Mouse (Mus musculus): ENCODE measurements around the gene 1700015G11Rik. TPM values are rescaled to one million over a fixed set of nuclear protein-coding genes. Genes with fewer than 3 reads are reported as not detected.
A peak's percentile ranks its signal among the peaks of the same experiment; 100 is the strongest.

1700015G11Rik gene
- polyA plus RNA-seq, 1 experiment from 2014 or later: not detected

GRCm38 (mm10) chr7:52013457-52013856, 2.1 kb downstream of the 1700015G11Rik start:
- H3K27me3 ChIP-seq (replicated peaks; ENCODE audit: control insufficient read depth, insufficient read depth, low read length): no peaks in the 10 kb centered on the region

GRCm38 (mm10) chr7:52007138-52007537, 8.4 kb downstream of the 1700015G11Rik start:
- Histone ChIP-seq H3K27ac (ENCODE audit: low read depth, low read length) (no peak overlapping the region), H3K36me3 (ENCODE audit: control insufficient read depth, insufficient read depth, low read length) (peaks cover 6% of the 10 kb centered on the region; the same call in 1 of the 2 replicates), H3K4me2 (ENCODE audit: low read length) (no peak overlapping the region), H3K9me3 (replicated peaks; ENCODE audit: control insufficient read depth, low read length) (no peaks in the 10 kb centered on the region), H3K4me1 (ENCODE audit: control insufficient read depth, insufficient read depth, low read length) (peaks cover 4% of the 10 kb centered on the region; the same call in 1 of the 2 replicates), H3K9ac (ENCODE audit: low read length) (no peak overlapping the region), H3K4me3 (ENCODE audit: low read depth, low read length) (no peak overlapping the region), H3K27me3 (replicated peaks; ENCODE audit: control insufficient read depth, insufficient read depth, low read length) (no peaks in the 10 kb centered on the region)
- 92% methylated on average over 2 of the region's 2 CpGs for WGBS
- ATAC-seq (no peak), DNase-seq (ENCODE audit: low spot score) (no peak)

More at GRCm38 (mm10) chr7:52013457-52013856, 2.1 kb downstream of the 1700015G11Rik start:
- Histone ChIP-seq H3K27ac (ENCODE audit: low read depth, low read length) (no peak overlapping the region), H3K4me1 (ENCODE audit: control insufficient read depth, insufficient read depth, low read length) (no peaks in the 10 kb centered on the region), H3K4me2 (ENCODE audit: low read length) (no peak overlapping the region), H3K9ac (ENCODE audit: low read length) (no peak overlapping the region), H3K4me3 (ENCODE audit: low read depth, low read length) (no peak overlapping the region), H3K36me3 (ENCODE audit: control insufficient read depth, insufficient read depth, low read length) (no peaks in the 10 kb centered on the region), H3K9me3 (replicated peaks; ENCODE audit: control insufficient read depth, low read length) (no peaks in the 10 kb centered on the region)
- WGBS: 82% methylated on average over 7 of the region's 7 CpGs
- no peak for DNase-seq (ENCODE audit: low spot score)
- ATAC-seq: no peak

- ATAC-seq (peak; percentile 81), DNase-seq (ENCODE audit: low spot score) (no peak)
- H3K36me3 ChIP-seq (ENCODE audit: control insufficient read depth, insufficient read depth, low read length): peaks cover 6% of the 10 kb centered on the region; the same call in 1 of the 2 replicates
- H3K27me3 ChIP-seq (replicated peaks; ENCODE audit: control insufficient read depth, insufficient read depth, low read length): no peaks in the 10 kb centered on the region
- H3K27ac ChIP-seq (ENCODE audit: low read depth, low read length): no peak overlapping the region
- under 1% methylated on average over 9 of the region's 9 CpGs for WGBS
- H3K4me1 ChIP-seq (ENCODE audit: control insufficient read depth, insufficient read depth, low read length): peaks cover 4% of the 10 kb centered on the region; the same call in 1 of the 2 replicates
- peak overlapping the region; percentile 60 for H3K4me3 ChIP-seq (ENCODE audit: low read depth, low read length)
- H3K4me2 ChIP-seq (ENCODE audit: low read length): peak overlapping the region; percentile 52
- no peak overlapping the region for H3K9ac ChIP-seq (ENCODE audit: low read length)
- no peaks in the 10 kb centered on the region for H3K9me3 ChIP-seq (replicated peaks; ENCODE audit: control insufficient read depth, low read length)
Observed at GRCm38 (mm10) chr7:52006296-52006630, 9.3 kb downstream of the 1700015G11Rik start.

GRCm38 (mm10) chr7:52005511-52006295, 9.8 kb downstream of the 1700015G11Rik start, which contains the start of gene Svip:
Gene Svip (minus strand): TSS chr7:52006018.
- peak within 1 kb of the TSS; percentile 70 for H3K9ac ChIP-seq (ENCODE audit: low read length)
- no peaks in the 10 kb centered on the region for H3K9me3 ChIP-seq (replicated peaks; ENCODE audit: control insufficient read depth, low read length)
- H3K4me3 ChIP-seq (ENCODE audit: low read depth, low read length): peak within 1 kb of the TSS; percentile 60
- ATAC-seq (peak; percentile 96), DNase-seq (ENCODE audit: low spot score) (peak; percentile 98)
- H3K27ac ChIP-seq (ENCODE audit: low read depth, low read length): peak within 1 kb of the TSS; percentile 49; the same call in 1 of the 2 replicates
- H3K4me1 ChIP-seq (ENCODE audit: control insufficient read depth, insufficient read depth, low read length): peaks cover 4% of the 10 kb centered on the region; the same call in 1 of the 2 replicates
- peaks cover 6% of the 10 kb centered on the region; the same call in 1 of the 2 replicates for H3K36me3 ChIP-seq (ENCODE audit: control insufficient read depth, insufficient read depth, low read length)
- WGBS: 0% methylated on average over 34 of the region's 47 CpGs
- H3K27me3 ChIP-seq (replicated peaks; ENCODE audit: control insufficient read depth, insufficient read depth, low read length): no peaks in the 10 kb centered on the region
- peak within 1 kb of the TSS; percentile 52 for H3K4me2 ChIP-seq (ENCODE audit: low read length)

GRCm38 (mm10) chr7:51991020-51991419, 24.5 kb downstream of the 1700015G11Rik start:
- Histone ChIP-seq H3K4me1 (ENCODE audit: control insufficient read depth, insufficient read depth, low read length) (no peaks in the 10 kb centered on the region), H3K9ac (ENCODE audit: low read length) (no peak overlapping the region), H3K27me3 (replicated peaks; ENCODE audit: control insufficient read depth, insufficient read depth, low read length) (no peaks in the 10 kb centered on the region), H3K4me3 (ENCODE audit: low read depth, low read length) (no peak overlapping the region), H3K9me3 (replicated peaks; ENCODE audit: control insufficient read depth, low read length) (no peaks in the 10 kb centered on the region), H3K4me2 (ENCODE audit: low read length) (no peak overlapping the region), H3K27ac (ENCODE audit: low read depth, low read length) (no peak overlapping the region), H3K36me3 (ENCODE audit: control insufficient read depth, insufficient read depth, low read length) (no peaks in the 10 kb centered on the region)
- no peak for DNase-seq (ENCODE audit: low spot score)
- 84% methylated on average over 3 of the region's 3 CpGs for WGBS
- ATAC-seq: no peak

GRCm38 (mm10) chr7:51986909-51987308, 28.6 kb downstream of the 1700015G11Rik start:
- H3K4me3 ChIP-seq (ENCODE audit: low read depth, low read length): no peak overlapping the region
- no peak overlapping the region for H3K9ac ChIP-seq (ENCODE audit: low read length)
- no peak overlapping the region for H3K27ac ChIP-seq (ENCODE audit: low read depth, low read length)
- H3K4me1 ChIP-seq (ENCODE audit: control insufficient read depth, insufficient read depth, low read length): no peaks in the 10 kb centered on the region
- no peaks in the 10 kb centered on the region for H3K9me3 ChIP-seq (replicated peaks; ENCODE audit: control insufficient read depth, low read length)
- H3K4me2 ChIP-seq (ENCODE audit: low read length): no peak overlapping the region
- H3K27me3 ChIP-seq (replicated peaks; ENCODE audit: control insufficient read depth, insufficient read depth, low read length): no peaks in the 10 kb centered on the region
- DNase-seq (ENCODE audit: low spot score) (no peak), ATAC-seq (no peak)
- 76% methylated on average over 6 of the region's 6 CpGs for WGBS
- H3K36me3 ChIP-seq (ENCODE audit: control insufficient read depth, insufficient read depth, low read length): no peaks in the 10 kb centered on the region

GRCm38 (mm10) chr7:51985763-51986162, 29.8 kb downstream of the 1700015G11Rik start:
- Histone ChIP-seq H3K9me3 (replicated peaks; ENCODE audit: control insufficient read depth, low read length) (no peaks in the 10 kb centered on the region), H3K9ac (ENCODE audit: low read length) (no peak overlapping the region), H3K27me3 (replicated peaks; ENCODE audit: control insufficient read depth, insufficient read depth, low read length) (no peaks in the 10 kb centered on the region), H3K4me1 (ENCODE audit: control insufficient read depth, insufficient read depth, low read length) (no peaks in the 10 kb centered on the region), H3K36me3 (ENCODE audit: control insufficient read depth, insufficient read depth, low read length) (no peaks in the 10 kb centered on the region), H3K4me3 (ENCODE audit: low read depth, low read length) (no peak overlapping the region), H3K4me2 (ENCODE audit: low read length) (no peak overlapping the region), H3K27ac (ENCODE audit: low read depth, low read length) (no peak overlapping the region)
- no peak for ATAC-seq
- WGBS: 87% methylated on average over 6 of the region's 6 CpGs
- no peak for DNase-seq (ENCODE audit: low spot score)

GRCm38 (mm10) chr7:51982303-51982702, 33.2 kb downstream of the 1700015G11Rik start:
- Histone ChIP-seq H3K27me3 (replicated peaks; ENCODE audit: control insufficient read depth, insufficient read depth, low read length) (no peaks in the 10 kb centered on the region), H3K4me2 (ENCODE audit: low read length) (no peak overlapping the region), H3K36me3 (ENCODE audit: control insufficient read depth, insufficient read depth, low read length) (no peaks in the 10 kb centered on the region), H3K9me3 (replicated peaks; ENCODE audit: control insufficient read depth, low read length) (no peaks in the 10 kb centered on the region), H3K27ac (ENCODE audit: low read depth, low read length) (no peak overlapping the region), H3K4me3 (ENCODE audit: low read depth, low read length) (no peak overlapping the region), H3K9ac (ENCODE audit: low read length) (no peak overlapping the region), H3K4me1 (ENCODE audit: control insufficient read depth, insufficient read depth, low read length) (no peaks in the 10 kb centered on the region)
- DNase-seq (ENCODE audit: low spot score): no peak
- 33% methylated on average over 1 of the region's 1 CpGs for WGBS
- no peak for ATAC-seq

GRCm38 (mm10) chr7:51979271-51979670, 36.3 kb downstream of the 1700015G11Rik start:
- 45% methylated on average over 5 of the region's 5 CpGs for WGBS
- Histone ChIP-seq H3K4me1 (ENCODE audit: control insufficient read depth, insufficient read depth, low read length) (peaks cover 8% of the 10 kb centered on the region), H3K27ac (ENCODE audit: low read depth, low read length) (no peak overlapping the region), H3K9me3 (replicated peaks; ENCODE audit: control insufficient read depth, low read length) (no peaks in the 10 kb centered on the region), H3K4me2 (ENCODE audit: low read length) (no peak overlapping the region), H3K4me3 (ENCODE audit: low read depth, low read length) (no peak overlapping the region), H3K27me3 (replicated peaks; ENCODE audit: control insufficient read depth, insufficient read depth, low read length) (no peaks in the 10 kb centered on the region), H3K9ac (ENCODE audit: low read length) (no peak overlapping the region), H3K36me3 (ENCODE audit: control insufficient read depth, insufficient read depth, low read length) (no peaks in the 10 kb centered on the region)
- DNase-seq (ENCODE audit: low spot score): peak; percentile 40
- no peak for ATAC-seq
